Mouse (Mus musculus) midbrain, postnatal 0 days (tissue): Measurements from ENCODE around the gene Krt6a. TPM values are rescaled to one million over a fixed set of nuclear protein-coding genes. Genes with fewer than 3 reads are reported as not detected.
A peak's percentile ranks its signal among the peaks of the same experiment; 100 is the strongest.

Experiments used
- ATAC-seq: fragments of 200-750 bp; cut with Nextera tagmentation; 2 replicates; pipeline ENCODE4 v1.8.0; 2017; ENCODE audit warnings: moderate number of reproducible peaks, mild to moderate bottlenecking, moderate TSS enrichment, moderate library complexity; ENCODE audit not compliant: low FRiP score
- DNase-seq: peaks from one replicate; pipeline ENCODE4 v3.0.0-alpha.2; 2015; ENCODE audit warnings: low spot score
- H3K27ac ChIP-seq: fragments of 300-500 bp; sonication (generic); 2 replicates; pipeline ENCODE4 v1.5.1; 2014; ENCODE audit warnings: low read depth, mild to moderate bottlenecking, low read length, mixed read lengths
- H3K27me3 ChIP-seq: fragments of 300-500 bp; sonication (generic); 2 replicates; pipeline ENCODE4 v1.6.1; 2014; ENCODE audit warnings: low read length, control low read depth, mixed read lengths; ENCODE audit not compliant: insufficient read depth
- H3K36me3 ChIP-seq: fragments of 300-500 bp; sonication (generic); 2 replicates; pipeline ENCODE4 v1.6.1; 2014; ENCODE audit warnings: low read length, control low read depth, mixed read lengths; ENCODE audit not compliant: insufficient read depth
- H3K4me1 ChIP-seq: fragments of 300-500 bp; sonication (generic); 2 replicates; pipeline ENCODE4 v1.6.1; 2014; ENCODE audit warnings: mild to moderate bottlenecking, control low read depth, antibody characterized with exemption, low read length, mixed read lengths; ENCODE audit not compliant: insufficient read depth
- H3K4me2 ChIP-seq: fragments of 300-500 bp; sonication (generic); 2 replicates; pipeline ENCODE4 v1.6.1; 2014; ENCODE audit warnings: low read depth, mild to moderate bottlenecking, low read length, mixed read lengths; ENCODE audit not compliant: poor library complexity, severe bottlenecking
- H3K4me3 ChIP-seq: fragments of 300-500 bp; sonication (generic); 2 replicates; pipeline ENCODE4 v1.5.1; 2014; ENCODE audit warnings: low read depth, mild to moderate bottlenecking, low read length, moderate library complexity
- H3K9ac ChIP-seq: fragments of 300-500 bp; sonication (generic); replicated peaks from 2 replicates; pipeline ENCODE4 v1.6.1; 2014; ENCODE audit warnings: mild to moderate bottlenecking, low read length, moderate library complexity, mixed read lengths; ENCODE audit not compliant: poor library complexity, severe bottlenecking
- H3K9me3 ChIP-seq: fragments of 300-500 bp; sonication (generic); 2 replicates; pipeline ENCODE4 v1.6.1; 2016; ENCODE audit warnings: low read length, control low read depth
- CTCF ChIP-seq: IDR thresholded peaks from 2 replicates; pipeline ENCODE4 v1.5.1; 2016; ENCODE audit warnings: antibody characterized with exemption, mild to moderate bottlenecking
- WGBS: fragments of 180-500 bp; shearing (Covaris S2); extraction: QIAGEN DNeasy Blood & Tissue Kit; methylation state at CpG from one replicate; pipeline ENCODE4 v1.1.7; 2014; 5-methylcytosine and 5-hydroxymethylcytosine counted together
- polyA plus RNA-seq: library from polyadenylated mRNA; unstranded; fragments of >200 nt; fragmentation: Nextera tagmentation; extraction: Ambion mirVana; gene quantifications from 2 replicates; pipeline ENCODE4 v1.2.1, GENCODE M21; 2015
- total RNA-seq: library from RNA; depleted of rRNA; stranded (reverse); fragments of >200 nt; gene quantifications from 2 replicates; pipeline ENCODE4 v1.2.3, GENCODE M21; 2014; rRNA removed

Krt6a gene
- total RNA-seq (not detected in 2 replicates), polyA plus RNA-seq (not detected in 2 replicates)

DNA sequence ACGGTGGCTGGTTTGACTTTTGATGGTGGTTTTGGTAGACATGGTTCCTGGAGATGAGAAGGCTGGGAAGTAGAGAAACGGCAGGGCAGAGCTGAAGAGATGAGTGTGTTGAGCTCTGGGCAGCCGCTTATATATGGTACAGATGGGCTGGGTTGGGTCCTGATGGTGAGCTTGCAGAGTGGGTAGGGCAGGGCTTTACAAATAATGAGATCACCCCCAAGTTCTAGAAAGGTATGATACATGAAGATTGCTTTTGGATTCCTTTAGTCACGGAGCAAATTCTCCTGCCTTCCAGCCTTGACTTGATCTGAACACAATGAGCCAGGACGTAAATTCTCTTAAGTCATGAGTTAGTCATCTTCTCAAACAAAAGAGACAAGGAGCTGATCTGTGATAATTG, at the start of gene Krt6a:
Krt6a (minus strand) TSS at position 101 of the 400 bp plus-strand sequence.
- Histone ChIP-seq H3K4me1 (no peaks in the 10 kb centered on the region), H3K9ac (no peak within 1 kb of the TSS), H3K4me3 (no peak within 1 kb of the TSS), H3K27me3 (no peaks in the 10 kb centered on the region), H3K4me2 (no peak within 1 kb of the TSS), H3K27ac (no peak within 1 kb of the TSS), H3K9me3 (no peaks in the 10 kb centered on the region), H3K36me3 (no peaks in the 10 kb centered on the region)
- DNase-seq, result no peak
- no peak for ATAC-seq
- TF ChIP-seq CTCF, result no peak
- 87% methylated on average over 5 of the region's 5 CpGs for WGBS

DNA sequence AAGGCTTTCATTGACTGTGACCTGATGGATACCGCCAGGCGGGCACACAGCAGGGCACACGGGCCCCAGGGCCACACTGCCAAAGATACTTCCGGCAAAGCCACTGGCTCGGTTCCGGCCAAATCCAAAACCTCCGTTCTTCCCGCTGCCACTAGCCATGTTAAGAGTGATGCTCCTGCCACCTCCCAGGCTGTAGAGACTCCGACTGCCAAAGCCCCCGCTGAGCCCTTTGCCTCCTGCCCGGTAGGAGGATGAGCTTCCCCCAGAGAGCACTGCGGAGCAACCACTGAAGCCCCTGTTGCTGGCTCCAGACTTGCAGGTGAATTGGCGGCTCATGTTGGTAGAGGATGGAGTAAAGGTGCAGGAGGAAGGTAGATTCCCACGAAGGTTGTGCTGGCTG, 48.6 kb upstream of the Krt6a start, which contains the start of gene Krt71:
Krt71 (minus strand) TSS at position 399 of the 400 bp plus-strand sequence.
- Histone ChIP-seq H3K4me2 (no peak within 1 kb of the TSS), H3K27me3 (no peaks in the 10 kb centered on the region), H3K9me3 (no peaks in the 10 kb centered on the region), H3K4me3 (no peak within 1 kb of the TSS), H3K4me1 (no peaks in the 10 kb centered on the region; the same call in 1 of the 2 replicates), H3K27ac (no peak within 1 kb of the TSS), H3K9ac (no peak within 1 kb of the TSS), H3K36me3 (no peaks in the 10 kb centered on the region)
- ATAC-seq (no peak), DNase-seq (no peak)
- no peak for TF ChIP-seq CTCF
- 60% methylated on average over 14 of the region's 14 CpGs for WGBS

DNA sequence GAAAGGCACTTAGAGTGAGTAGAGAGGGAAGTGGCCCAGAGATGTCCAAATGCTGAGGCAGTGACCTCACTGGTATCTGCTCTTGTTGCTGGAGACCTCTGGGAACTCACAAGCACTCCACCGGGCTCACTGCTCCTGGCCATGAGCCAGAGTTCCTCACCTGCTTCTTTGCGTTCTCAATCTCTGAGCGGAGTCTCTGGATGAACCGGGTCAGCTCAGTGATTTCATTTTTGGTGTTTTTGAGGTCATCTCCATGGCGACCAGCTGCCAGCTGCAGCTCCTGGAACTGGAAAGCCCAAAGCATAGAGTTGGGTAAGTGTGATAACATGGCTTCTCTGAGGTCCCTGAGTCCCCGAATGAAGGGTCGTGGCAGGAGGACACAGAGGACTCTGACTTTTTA, 43.7 kb upstream of the Krt6a start:
- Histone ChIP-seq H3K27me3 (no peaks in the 10 kb centered on the region), H3K36me3 (no peaks in the 10 kb centered on the region), H3K4me1 (no peaks in the 10 kb centered on the region; the same call in 1 of the 2 replicates), H3K9me3 (no peaks in the 10 kb centered on the region), H3K27ac (no peak overlapping the region), H3K4me3 (no peak overlapping the region), H3K4me2 (no peak overlapping the region), H3K9ac (no peak overlapping the region)
- DNase-seq (peak; percentile 10), ATAC-seq (no peak)
- no peak for TF ChIP-seq CTCF
- 59% methylated on average over 7 of the region's 7 CpGs for WGBS

DNA sequence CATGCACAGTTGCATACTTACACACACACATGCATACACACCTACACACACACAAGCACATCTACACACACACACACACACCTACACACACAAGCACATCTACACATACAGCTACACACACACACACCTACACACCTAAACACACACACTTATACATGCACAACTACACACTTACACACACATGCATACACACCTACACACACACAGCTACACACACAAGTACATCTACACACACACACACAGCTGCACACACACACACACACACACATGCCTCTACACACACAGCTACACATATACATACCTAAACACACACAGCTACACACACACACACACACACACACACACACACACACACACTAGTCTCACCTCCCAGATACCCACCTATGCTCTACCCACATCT, 36.5 kb upstream of the Krt6a start:
- H3K36me3 ChIP-seq, result no peaks in the 10 kb centered on the region
- H3K4me1 ChIP-seq, result no peaks in the 10 kb centered on the region
- H3K4me2 ChIP-seq, result no peak overlapping the region
- no peak for TF ChIP-seq CTCF
- H3K27me3 ChIP-seq, result no peaks in the 10 kb centered on the region
- ATAC-seq (no peak), DNase-seq (no peak)
- no peak overlapping the region for H3K4me3 ChIP-seq
- H3K27ac ChIP-seq, result no peak overlapping the region
- H3K9me3 ChIP-seq, result no peaks in the 10 kb centered on the region
- H3K9ac ChIP-seq, result no peak overlapping the region

DNA sequence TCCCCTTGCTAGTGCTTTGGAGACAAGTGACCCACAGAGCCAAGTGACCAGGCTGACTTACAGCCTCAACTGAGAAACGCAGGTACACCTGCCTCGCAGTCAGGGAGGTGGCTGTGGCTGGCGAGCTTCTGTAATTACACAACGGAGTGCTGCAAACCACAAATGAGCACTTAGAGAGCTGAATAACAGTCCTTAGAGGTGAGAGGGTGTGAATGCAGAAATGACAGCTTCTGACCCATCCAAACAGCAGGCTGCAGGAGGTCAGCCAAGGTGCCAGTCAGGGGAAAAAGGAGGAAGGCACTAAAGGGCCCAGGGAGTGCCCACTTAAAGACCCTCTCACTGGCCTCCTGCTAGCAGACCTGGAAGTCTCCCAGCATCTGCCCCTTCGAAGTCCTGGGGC, 30.6 kb upstream of the Krt6a start:
- no peaks in the 10 kb centered on the region for H3K36me3 ChIP-seq
- 83% methylated on average over 5 of the region's 5 CpGs for WGBS
- H3K4me3 ChIP-seq, result no peak overlapping the region
- no peak overlapping the region for H3K4me2 ChIP-seq
- TF ChIP-seq CTCF, result no peak
- ATAC-seq (no peak), DNase-seq (no peak)
- no peak overlapping the region for H3K27ac ChIP-seq
- no peaks in the 10 kb centered on the region for H3K9me3 ChIP-seq
- H3K9ac ChIP-seq, result no peak overlapping the region
- H3K4me1 ChIP-seq, result no peaks in the 10 kb centered on the region
- no peaks in the 10 kb centered on the region for H3K27me3 ChIP-seq

DNA sequence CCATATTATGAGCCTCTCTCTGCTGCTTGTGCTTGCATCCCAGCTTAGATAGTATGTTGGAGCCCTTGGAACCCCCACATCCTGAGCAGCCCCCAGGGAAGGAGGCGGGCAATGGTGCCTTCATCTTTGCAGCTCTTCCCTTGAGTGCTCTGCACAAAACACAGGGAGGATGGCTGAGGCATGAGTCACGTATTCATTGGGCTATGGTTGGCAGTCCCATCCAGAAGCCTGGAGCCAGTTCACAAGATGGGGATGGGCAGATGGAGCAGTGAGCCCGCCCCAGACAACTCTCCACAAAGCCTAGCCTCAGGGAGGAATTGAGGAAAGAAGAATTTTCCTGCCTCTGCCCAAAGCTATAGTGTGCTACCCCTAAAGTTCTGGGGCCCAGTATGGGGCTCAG, 21.7 kb upstream of the Krt6a start:
- Histone ChIP-seq H3K27me3 (no peaks in the 10 kb centered on the region), H3K4me1 (no peaks in the 10 kb centered on the region; the same call in 1 of the 2 replicates), H3K9ac (no peak overlapping the region), H3K27ac (no peak overlapping the region), H3K4me3 (no peak overlapping the region), H3K9me3 (no peaks in the 10 kb centered on the region), H3K4me2 (no peak overlapping the region), H3K36me3 (no peaks in the 10 kb centered on the region)
- DNase-seq (no peak), ATAC-seq (no peak)
- WGBS, result 81% methylated on average over 3 of the region's 3 CpGs
- TF ChIP-seq CTCF, result no peak
